Mouse (Mus musculus): ENCODE results near the gene Smim11. TPM values are rescaled to one million over a fixed set of nuclear protein-coding genes. Genes with fewer than 3 reads are reported as not detected.

Smim11 gene
- total and polyA plus RNA-seq, 2 experiments from 2014 or later: 24.7 to 54.3 TPM

- 69% methylated on average over 20 of the region's 20 CpGs for whole genome bisulfite sequencing
- H3K4me3 ChIP-seq (ENCODE audit: low read depth, low read length): no peak overlapping the region
- no peak overlapping the region for H3K4me2 ChIP-seq (ENCODE audit: low read depth)
- H3K9ac ChIP-seq: no peak overlapping the region
- no peaks in the 10 kb centered on the region for H3K9me3 ChIP-seq (ENCODE audit: low read length)
- H3K27ac ChIP-seq (ENCODE audit: low read depth, low read length): no peak overlapping the region
- H3K4me1 ChIP-seq (ENCODE audit: insufficient read depth): no peaks in the 10 kb centered on the region
- H3K27me3 ChIP-seq (ENCODE audit: insufficient read depth, low read length): no peaks in the 10 kb centered on the region
- DNase-seq (no peak), ATAC-seq (no peak)
- TF ChIP-seq CTCF (IDR thresholded peaks at IDR 0.05; ENCODE audit: low read depth): peak; percentile 30
- no peaks in the 10 kb centered on the region for H3K36me3 ChIP-seq (ENCODE audit: insufficient read depth)
These were observed 18.4 kb downstream of the Smim11 start for GRCm38 (mm10) chr16:92319353-92320109.

GRCm38 (mm10) chr16:92320361-92320760 is 19.3 kb downstream of the Smim11 start:
- H3K27me3 ChIP-seq (ENCODE audit: insufficient read depth, low read length): no peaks in the 10 kb centered on the region
- no peak overlapping the region for H3K27ac ChIP-seq (ENCODE audit: low read depth, low read length)
- H3K4me1 ChIP-seq (ENCODE audit: insufficient read depth): no peaks in the 10 kb centered on the region
- no peaks in the 10 kb centered on the region for H3K9me3 ChIP-seq (ENCODE audit: low read length)
- TF ChIP-seq CTCF (IDR thresholded peaks at IDR 0.05; ENCODE audit: low read depth): no peak
- ATAC-seq (no peak), DNase-seq (no peak)
- H3K36me3 ChIP-seq (ENCODE audit: insufficient read depth): no peaks in the 10 kb centered on the region
- H3K4me2 ChIP-seq (ENCODE audit: low read depth): no peak overlapping the region
- 91% methylated on average over 3 of the region's 3 CpGs for WGBS
- no peak overlapping the region for H3K9ac ChIP-seq
- H3K4me3 ChIP-seq (ENCODE audit: low read depth, low read length): no peak overlapping the region

- H3K4me2 ChIP-seq (ENCODE audit: low read depth): no peak within 1 kb of the TSS
- ATAC-seq: no peak
- H3K36me3 ChIP-seq (ENCODE audit: insufficient read depth): no peaks in the 10 kb centered on the region
- DNase-seq: no peak
- no peaks in the 10 kb centered on the region for H3K27me3 ChIP-seq (ENCODE audit: insufficient read depth, low read length)
- no peaks in the 10 kb centered on the region for H3K9me3 ChIP-seq (ENCODE audit: low read length)
- no peaks in the 10 kb centered on the region for H3K4me1 ChIP-seq (ENCODE audit: insufficient read depth)
- H3K9ac ChIP-seq: no peak within 1 kb of the TSS
- H3K4me3 ChIP-seq (ENCODE audit: low read depth, low read length): no peak within 1 kb of the TSS
- no peak within 1 kb of the TSS for H3K27ac ChIP-seq (ENCODE audit: low read depth, low read length)
- WGBS: 88% methylated on average over 8 of the region's 8 CpGs
- no peak for TF ChIP-seq CTCF (IDR thresholded peaks at IDR 0.05; ENCODE audit: low read depth)
These were observed 20.3 kb downstream of the Smim11 start, which contains the start of gene Fam243 for GRCm38 (mm10) chr16:92321341-92321740. Gene Fam243, minus strand, starts transcription at chr16:92321441.

- DNase-seq (no peak), ATAC-seq (0 out of 2 replicates have a peak, but pooled peaks have one; percentile 20)
- no peaks in the 10 kb centered on the region for H3K9me3 ChIP-seq (ENCODE audit: low read length)
- no peaks in the 10 kb centered on the region for H3K27me3 ChIP-seq (ENCODE audit: insufficient read depth, low read length)
- no peaks in the 10 kb centered on the region for H3K4me1 ChIP-seq (ENCODE audit: insufficient read depth)
- no peak overlapping the region for H3K9ac ChIP-seq
- 20% methylated on average over 7 of the region's 7 CpGs for WGBS
- H3K4me2 ChIP-seq (ENCODE audit: low read depth): no peak overlapping the region
- H3K4me3 ChIP-seq (ENCODE audit: low read depth, low read length): no peak overlapping the region
- no peak for TF ChIP-seq CTCF (IDR thresholded peaks at IDR 0.05; ENCODE audit: low read depth)
- H3K36me3 ChIP-seq (ENCODE audit: insufficient read depth): no peaks in the 10 kb centered on the region
- H3K27ac ChIP-seq (ENCODE audit: low read depth, low read length): no peak overlapping the region
These were observed 23.4 kb downstream of the Smim11 start for GRCm38 (mm10) chr16:92324309-92325061.

- no peak overlapping the region for H3K4me3 ChIP-seq (ENCODE audit: low read depth, low read length)
- TF ChIP-seq CTCF (IDR thresholded peaks at IDR 0.05; ENCODE audit: low read depth): no peak
- H3K27ac ChIP-seq (ENCODE audit: low read depth, low read length): no peak overlapping the region
- no peaks in the 10 kb centered on the region for H3K4me1 ChIP-seq (ENCODE audit: insufficient read depth)
- no peaks in the 10 kb centered on the region for H3K9me3 ChIP-seq (ENCODE audit: low read length)
- ATAC-seq: no peak
- no peaks in the 10 kb centered on the region for H3K27me3 ChIP-seq (ENCODE audit: insufficient read depth, low read length)
- WGBS: 40% methylated on average over 1 of the region's 1 CpGs
- H3K4me2 ChIP-seq (ENCODE audit: low read depth): no peak overlapping the region
- DNase-seq: no peak
- no peak overlapping the region for H3K9ac ChIP-seq
- no peaks in the 10 kb centered on the region for H3K36me3 ChIP-seq (ENCODE audit: insufficient read depth)
These were observed 23.9 kb downstream of the Smim11 start for GRCm38 (mm10) chr16:92325062-92325406.

GRCm38 (mm10) chr16:92327911-92328310 is 26.8 kb downstream of the Smim11 start:
- Histone ChIP-seq H3K4me1 (ENCODE audit: insufficient read depth) (no peaks in the 10 kb centered on the region), H3K4me2 (ENCODE audit: low read depth) (no peak overlapping the region), H3K36me3 (ENCODE audit: insufficient read depth) (no peaks in the 10 kb centered on the region), H3K27ac (ENCODE audit: low read depth, low read length) (no peak overlapping the region), H3K9ac (no peak overlapping the region), H3K9me3 (ENCODE audit: low read length) (no peaks in the 10 kb centered on the region), H3K27me3 (ENCODE audit: insufficient read depth, low read length) (no peaks in the 10 kb centered on the region), H3K4me3 (ENCODE audit: low read depth, low read length) (no peak overlapping the region)
- WGBS: 92% methylated on average over 10 of the region's 10 CpGs
- ATAC-seq (no peak), DNase-seq (no peak)
- no peak for TF ChIP-seq CTCF (IDR thresholded peaks at IDR 0.05; ENCODE audit: low read depth)

- no peak for DNase-seq
- no peak overlapping the region for H3K4me2 ChIP-seq (ENCODE audit: low read depth)
- H3K27ac ChIP-seq (ENCODE audit: low read depth, low read length): no peak overlapping the region
- H3K4me1 ChIP-seq (ENCODE audit: insufficient read depth): no peaks in the 10 kb centered on the region
- no peaks in the 10 kb centered on the region for H3K36me3 ChIP-seq (ENCODE audit: insufficient read depth)
- no peak overlapping the region for H3K9ac ChIP-seq
- ATAC-seq: no peak
- no peaks in the 10 kb centered on the region for H3K9me3 ChIP-seq (ENCODE audit: low read length)
- WGBS: 83% methylated on average over 5 of the region's 5 CpGs
- H3K4me3 ChIP-seq (ENCODE audit: low read depth, low read length): no peak overlapping the region
- no peak for TF ChIP-seq CTCF (IDR thresholded peaks at IDR 0.05; ENCODE audit: low read depth)
- no peaks in the 10 kb centered on the region for H3K27me3 ChIP-seq (ENCODE audit: insufficient read depth, low read length)
These were observed 29.9 kb downstream of the Smim11 start for GRCm38 (mm10) chr16:92330966-92331365.

All from forebrain, postnatal 0 days (tissue).